Mouse (Mus musculus): ENCODE results near the gene Qsox2. TPM values are rescaled to one million over a fixed set of nuclear protein-coding genes. Genes with fewer than 3 reads are reported as not detected.
A peak's percentile ranks its signal among the peaks of the same experiment; 100 is the strongest.

The Qsox2 gene
- total and polyA plus RNA-seq, 2 experiments from 2014 or later, result 9.1 to 22.2 TPM

- Histone ChIP-seq H3K36me3 (ENCODE audit: insufficient read depth) (no peaks in the 10 kb centered on the region), H3K4me1 (ENCODE audit: insufficient read depth) (no peaks in the 10 kb centered on the region), H3K4me3 (ENCODE audit: low read depth, low read length) (no peak overlapping the region), H3K27ac (ENCODE audit: low read depth, low read length) (no peak overlapping the region), H3K9ac (no peak overlapping the region), H3K27me3 (ENCODE audit: insufficient read depth, low read length) (no peaks in the 10 kb centered on the region), H3K9me3 (ENCODE audit: low read length) (no peaks in the 10 kb centered on the region), H3K4me2 (ENCODE audit: low read depth) (no peak overlapping the region)
- TF ChIP-seq CTCF (IDR thresholded peaks at IDR 0.05; ENCODE audit: low read depth), result no peak
- ATAC-seq (no peak), DNase-seq (no peak)
- 72% methylated on average over 5 of the region's 5 CpGs for whole genome bisulfite sequencing
These were observed 48.8 kb downstream of the Qsox2 start for GRCm38 (mm10) chr2:26188517-26188916.

DNA sequence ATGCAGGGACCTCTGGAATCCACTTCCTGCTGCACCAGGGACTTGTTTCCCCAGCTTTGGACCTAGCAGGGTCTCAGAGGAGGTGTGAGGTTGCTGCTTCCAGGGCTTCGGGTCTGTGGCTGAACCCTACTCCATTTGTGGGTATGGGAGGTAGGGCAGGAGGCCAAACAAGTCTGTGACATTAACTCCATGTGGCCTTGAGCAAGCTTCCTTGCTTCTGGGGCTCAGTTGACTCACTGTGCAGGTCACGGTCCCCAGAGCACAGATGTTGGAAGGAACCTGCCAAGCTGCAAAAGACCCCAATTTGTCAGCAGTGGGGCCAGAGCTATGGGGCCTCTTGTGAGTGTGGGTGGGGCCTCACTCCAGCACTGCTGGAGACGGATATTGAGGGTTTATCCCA, 53.0 kb downstream of the Qsox2 start:
- Histone ChIP-seq H3K27me3 (ENCODE audit: insufficient read depth, low read length) (no peaks in the 10 kb centered on the region), H3K4me1 (ENCODE audit: insufficient read depth) (no peaks in the 10 kb centered on the region), H3K27ac (ENCODE audit: low read depth, low read length) (no peak overlapping the region), H3K9ac (no peak overlapping the region), H3K4me2 (ENCODE audit: low read depth) (no peak overlapping the region), H3K9me3 (ENCODE audit: low read length) (no peaks in the 10 kb centered on the region), H3K36me3 (ENCODE audit: insufficient read depth) (no peaks in the 10 kb centered on the region), H3K4me3 (ENCODE audit: low read depth, low read length) (no peak overlapping the region)
- no peak for DNase-seq
- WGBS, result 58% methylated on average over 3 of the region's 3 CpGs
- no peak for TF ChIP-seq CTCF (IDR thresholded peaks at IDR 0.05; ENCODE audit: low read depth)
- ATAC-seq, result no peak

- 21% methylated on average over 6 of the region's 6 CpGs for WGBS
- Histone ChIP-seq H3K27ac (ENCODE audit: low read depth, low read length) (no peak overlapping the region), H3K36me3 (ENCODE audit: insufficient read depth) (no peaks in the 10 kb centered on the region), H3K4me1 (ENCODE audit: insufficient read depth) (no peaks in the 10 kb centered on the region), H3K4me2 (ENCODE audit: low read depth) (no peak overlapping the region), H3K9me3 (ENCODE audit: low read length) (no peaks in the 10 kb centered on the region), H3K4me3 (ENCODE audit: low read depth, low read length) (no peak overlapping the region), H3K27me3 (ENCODE audit: insufficient read depth, low read length) (no peaks in the 10 kb centered on the region), H3K9ac (no peak overlapping the region)
- DNase-seq (no peak), ATAC-seq (no peak)
- TF ChIP-seq CTCF (IDR thresholded peaks at IDR 0.05; ENCODE audit: low read depth), result peak; percentile 73
These were observed 54.7 kb downstream of the Qsox2 start for GRCm38 (mm10) chr2:26182646-26183045.

DNA sequence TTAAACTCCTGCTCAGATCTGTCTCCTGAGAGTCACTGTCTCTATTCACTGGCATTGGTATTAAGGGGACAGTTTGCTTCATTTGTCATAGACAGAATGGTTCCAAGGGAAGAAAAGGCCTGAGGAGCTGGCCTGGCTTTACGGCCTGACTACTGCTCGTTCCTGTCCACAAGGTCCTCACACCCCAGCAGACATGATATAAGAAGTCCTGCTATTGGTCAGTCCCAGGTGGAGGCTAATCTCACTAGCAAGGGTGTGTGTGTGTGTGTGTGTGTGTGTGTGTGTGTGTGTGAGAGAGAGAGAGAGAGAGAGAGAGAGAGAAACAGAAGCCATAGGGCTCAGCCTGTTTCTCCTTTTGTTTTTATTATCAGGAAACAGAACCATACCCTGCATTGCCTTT, 60.1 kb downstream of the Qsox2 start:
- no peaks in the 10 kb centered on the region for H3K36me3 ChIP-seq (ENCODE audit: insufficient read depth)
- no peak overlapping the region for H3K4me2 ChIP-seq (ENCODE audit: low read depth)
- H3K4me3 ChIP-seq (ENCODE audit: low read depth, low read length), result no peak overlapping the region
- no peak overlapping the region for H3K27ac ChIP-seq (ENCODE audit: low read depth, low read length)
- ATAC-seq, result no peak
- no peak overlapping the region for H3K9ac ChIP-seq
- H3K4me1 ChIP-seq (ENCODE audit: insufficient read depth), result no peaks in the 10 kb centered on the region
- no peaks in the 10 kb centered on the region for H3K27me3 ChIP-seq (ENCODE audit: insufficient read depth, low read length)
- DNase-seq, result no peak
- no peak for TF ChIP-seq CTCF (IDR thresholded peaks at IDR 0.05; ENCODE audit: low read depth)
- no peaks in the 10 kb centered on the region for H3K9me3 ChIP-seq (ENCODE audit: low read length)
- 55% methylated on average over 2 of the region's 2 CpGs for WGBS

DNA sequence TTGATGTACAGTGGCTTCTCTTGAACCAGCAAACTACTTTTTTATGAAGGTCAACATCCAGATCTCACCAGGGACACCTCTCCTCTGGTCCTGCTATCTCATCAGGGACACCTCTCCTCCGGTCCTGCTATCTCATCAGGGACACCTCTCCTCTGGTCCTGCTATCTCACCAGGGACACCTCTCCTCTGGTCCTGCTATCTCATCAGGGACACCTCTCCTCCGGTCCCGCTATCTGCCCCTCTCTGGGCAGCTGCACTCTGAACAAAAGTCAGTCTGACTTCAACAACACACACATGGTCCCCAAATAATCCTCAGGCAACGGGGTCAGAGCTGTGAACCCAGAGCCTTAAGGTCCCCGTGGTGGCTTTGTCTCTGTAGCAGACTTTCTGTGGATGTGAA, 60.6 kb downstream of the Qsox2 start:
- TF ChIP-seq CTCF (IDR thresholded peaks at IDR 0.05; ENCODE audit: low read depth), result no peak
- Histone ChIP-seq H3K27me3 (ENCODE audit: insufficient read depth, low read length) (no peaks in the 10 kb centered on the region), H3K36me3 (ENCODE audit: insufficient read depth) (no peaks in the 10 kb centered on the region), H3K9me3 (ENCODE audit: low read length) (no peaks in the 10 kb centered on the region), H3K4me3 (ENCODE audit: low read depth, low read length) (no peak overlapping the region), H3K9ac (no peak overlapping the region), H3K27ac (ENCODE audit: low read depth, low read length) (no peak overlapping the region), H3K4me1 (ENCODE audit: insufficient read depth) (no peaks in the 10 kb centered on the region), H3K4me2 (ENCODE audit: low read depth) (no peak overlapping the region)
- ATAC-seq (no peak), DNase-seq (no peak)
- 58% methylated on average over 5 of the region's 5 CpGs for WGBS

DNA sequence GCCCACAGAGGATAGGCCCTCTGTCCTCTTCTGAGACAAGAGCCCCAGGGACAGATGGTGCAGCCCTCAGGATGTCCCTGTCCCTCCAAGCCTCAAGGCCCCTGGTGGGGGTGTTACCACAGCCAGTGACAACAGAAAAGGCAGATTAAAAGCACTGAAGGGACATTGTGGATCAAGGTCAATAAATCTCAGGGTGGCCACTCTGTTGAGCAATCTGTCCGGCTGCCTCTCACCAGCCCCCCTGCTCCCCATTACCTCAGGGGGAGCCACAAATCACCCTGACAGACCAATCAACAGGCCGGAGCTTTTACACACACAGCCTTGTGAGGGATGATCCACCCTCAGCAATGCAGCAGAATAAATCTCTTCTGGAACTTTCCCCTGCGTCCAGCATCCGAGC, 62.1 kb downstream of the Qsox2 start:
- Histone ChIP-seq H3K9ac (no peak overlapping the region), H3K4me1 (ENCODE audit: insufficient read depth) (no peaks in the 10 kb centered on the region), H3K36me3 (ENCODE audit: insufficient read depth) (no peaks in the 10 kb centered on the region), H3K4me2 (ENCODE audit: low read depth) (no peak overlapping the region), H3K27me3 (ENCODE audit: insufficient read depth, low read length) (no peaks in the 10 kb centered on the region), H3K27ac (ENCODE audit: low read depth, low read length) (no peak overlapping the region), H3K9me3 (ENCODE audit: low read length) (no peaks in the 10 kb centered on the region), H3K4me3 (ENCODE audit: low read depth, low read length) (no peak overlapping the region)
- 41% methylated on average over 4 of the region's 4 CpGs for WGBS
- ATAC-seq, result no peak
- no peak for TF ChIP-seq CTCF (IDR thresholded peaks at IDR 0.05; ENCODE audit: low read depth)
- no peak for DNase-seq

- Histone ChIP-seq H3K4me2 (ENCODE audit: low read depth) (no peak overlapping the region), H3K4me3 (ENCODE audit: low read depth, low read length) (no peak overlapping the region), H3K27me3 (ENCODE audit: insufficient read depth, low read length) (no peaks in the 10 kb centered on the region), H3K36me3 (ENCODE audit: insufficient read depth) (no peaks in the 10 kb centered on the region), H3K9me3 (ENCODE audit: low read length) (no peaks in the 10 kb centered on the region), H3K9ac (no peak overlapping the region), H3K4me1 (ENCODE audit: insufficient read depth) (no peaks in the 10 kb centered on the region), H3K27ac (ENCODE audit: low read depth, low read length) (no peak overlapping the region)
- DNase-seq (no peak), ATAC-seq (no peak)
- no peak for TF ChIP-seq CTCF (IDR thresholded peaks at IDR 0.05; ENCODE audit: low read depth)
- WGBS, result 84% methylated on average over 2 of the region's 2 CpGs
These were observed 65.2 kb downstream of the Qsox2 start for GRCm38 (mm10) chr2:26172166-26172565.

DNA sequence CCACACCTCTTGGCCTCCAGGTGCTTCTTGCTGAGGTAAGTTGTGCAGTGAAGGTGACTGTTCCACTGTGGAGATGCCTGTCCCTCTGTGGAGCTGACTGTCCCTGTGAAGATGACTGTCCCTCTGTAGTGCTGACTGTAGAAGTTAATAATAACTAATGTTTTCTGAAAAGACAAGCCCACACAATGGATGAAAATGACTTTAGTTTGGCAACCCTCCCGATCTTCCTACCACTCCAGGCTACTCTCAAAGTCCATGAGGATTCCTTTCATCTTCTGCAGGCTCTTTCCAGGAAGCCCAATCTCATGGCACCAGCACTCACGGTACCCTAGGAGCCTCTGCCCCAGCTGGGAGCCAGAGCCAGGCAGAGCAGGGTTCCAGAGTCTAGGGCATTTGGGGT, 66.9 kb downstream of the Qsox2 start:
- Histone ChIP-seq H3K27ac (ENCODE audit: low read depth, low read length) (no peak overlapping the region), H3K4me1 (ENCODE audit: insufficient read depth) (no peaks in the 10 kb centered on the region), H3K9ac (no peak overlapping the region), H3K9me3 (ENCODE audit: low read length) (no peaks in the 10 kb centered on the region), H3K4me2 (ENCODE audit: low read depth) (no peak overlapping the region), H3K36me3 (ENCODE audit: insufficient read depth) (no peaks in the 10 kb centered on the region), H3K4me3 (ENCODE audit: low read depth, low read length) (no peak overlapping the region), H3K27me3 (ENCODE audit: insufficient read depth, low read length) (no peaks in the 10 kb centered on the region)
- no peak for ATAC-seq
- no peak for DNase-seq
- no peak for TF ChIP-seq CTCF (IDR thresholded peaks at IDR 0.05; ENCODE audit: low read depth)
- 31% methylated on average over 2 of the region's 2 CpGs for WGBS

Data from forebrain, postnatal 0 days (tissue).